Mouse (Mus musculus) bone marrow macrophage, adult 2 months (primary cell): Measurements from ENCODE around the gene Mtln.

Source experiments
- CTCF ChIP-seq: IDR thresholded peaks from 2 replicates; pipeline ENCODE4 v1.5.1; 2012; ENCODE audit warnings: low read depth, mild to moderate bottlenecking, low read length, moderate library complexity
- POLR2A ChIP-seq: IDR thresholded peaks from 2 replicates; pipeline ENCODE4 v1.6.1; 2012; ENCODE audit warnings: mild to moderate bottlenecking, low read depth, low read length, borderline replicate concordance

DNA sequence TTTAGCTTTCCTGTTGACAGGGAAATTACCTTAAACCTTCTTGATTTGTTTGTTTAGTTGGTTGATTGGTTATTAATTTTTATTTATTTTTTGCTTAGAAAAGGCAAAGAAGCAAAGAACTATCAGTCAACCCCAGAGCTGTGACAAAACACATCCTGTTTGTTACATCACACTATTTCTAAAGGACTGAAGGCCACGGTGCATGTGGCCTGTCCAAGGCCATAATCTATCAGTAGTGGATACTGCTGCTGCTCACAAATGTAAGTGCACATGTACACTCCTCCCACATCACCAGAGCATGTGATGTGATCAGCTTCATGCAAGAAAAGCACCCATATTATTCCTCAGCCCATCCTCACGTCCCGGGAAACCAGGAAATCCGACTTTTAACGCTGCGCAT, 32.3 kb downstream of the Mtln start:
- TF ChIP-seq CTCF (no peak), POLR2A (no peak)
